Mouse (Mus musculus): ENCODE data around the gene Fat1.

Fat1 gene

DNA sequence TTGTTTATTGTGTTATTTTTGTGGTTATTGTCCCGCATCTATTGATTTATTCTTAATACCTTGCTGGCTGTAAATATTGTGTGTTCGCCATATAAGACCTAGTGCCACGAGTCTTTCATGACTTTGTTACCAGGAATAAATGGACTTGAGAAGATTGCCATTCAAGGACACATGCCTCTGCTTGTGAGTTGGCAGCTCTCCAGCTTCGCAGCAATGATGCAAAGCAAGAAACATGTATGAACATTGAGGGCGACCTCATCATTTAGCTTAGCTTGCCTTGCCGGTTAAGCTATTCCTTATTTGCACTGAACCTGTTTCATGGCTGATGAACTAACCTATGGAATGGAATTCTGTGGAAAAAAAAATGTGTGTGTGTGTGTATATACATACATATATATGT, 26.2 kb downstream of the Fat1 start:
- DNase-seq (ENCODE audit: extremely low read depth, low read depth) = no peak

DNA sequence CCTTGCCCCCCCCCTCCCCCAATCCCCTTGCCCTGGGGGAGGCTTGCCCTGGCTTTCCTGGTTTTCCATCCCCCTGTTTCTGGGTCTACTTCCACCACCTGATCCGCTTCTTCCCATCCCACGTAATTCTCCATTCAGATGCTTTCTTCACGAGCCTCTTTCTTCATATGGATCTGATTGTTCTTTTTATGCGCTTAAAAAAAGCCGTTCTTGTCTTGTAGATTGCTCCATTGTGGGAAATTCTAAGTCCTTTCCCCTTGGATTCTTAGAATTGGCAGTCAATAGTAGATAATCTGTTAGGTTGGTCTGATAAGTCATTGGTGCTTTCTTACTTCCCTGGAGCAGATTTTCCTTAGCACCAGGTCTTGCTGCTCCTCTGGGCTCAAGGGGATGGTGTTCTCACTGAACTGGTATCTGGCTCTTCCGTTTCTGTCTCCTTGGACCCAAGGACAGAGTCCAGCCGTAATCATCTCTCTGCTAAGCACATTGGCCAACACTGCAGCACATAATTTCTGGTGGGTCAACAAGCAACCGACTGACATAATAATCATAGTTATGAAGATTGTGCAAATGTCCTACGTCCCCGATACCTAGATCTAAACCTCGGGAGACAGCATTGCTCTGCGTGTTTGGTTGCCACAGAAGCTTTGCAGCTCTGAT, 27.5 kb downstream of the Fat1 start:
- no peak for DNase-seq (ENCODE audit: extremely low read depth, low read depth)

- DNase-seq (ENCODE audit: extremely low read depth, low read depth) = no peak
Measured at GRCm38 (mm10) chr8:44967521-44968039, 32.3 kb downstream of the Fat1 start.

DNA sequence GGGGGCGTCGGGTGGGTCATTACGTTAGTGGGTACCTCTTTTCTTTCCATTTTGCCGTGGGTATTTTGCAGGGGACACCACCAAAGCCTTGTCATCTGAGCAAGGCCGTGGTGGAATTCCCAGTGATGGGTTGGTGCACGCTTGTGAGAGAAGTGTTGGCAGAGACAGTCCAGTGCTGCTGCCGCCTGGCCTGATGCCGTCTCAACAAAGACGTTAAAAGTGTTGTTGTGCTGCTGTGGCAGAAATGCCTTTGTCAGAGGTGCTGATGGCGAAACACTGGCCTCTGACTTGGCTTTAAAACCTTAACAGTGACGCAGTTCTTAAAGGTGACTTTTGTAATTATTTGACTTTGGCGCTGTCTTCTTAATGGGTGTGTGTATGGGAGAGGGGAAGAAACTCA, 34.8 kb downstream of the Fat1 start:
- no peak for DNase-seq (ENCODE audit: extremely low read depth, low read depth)

DNA sequence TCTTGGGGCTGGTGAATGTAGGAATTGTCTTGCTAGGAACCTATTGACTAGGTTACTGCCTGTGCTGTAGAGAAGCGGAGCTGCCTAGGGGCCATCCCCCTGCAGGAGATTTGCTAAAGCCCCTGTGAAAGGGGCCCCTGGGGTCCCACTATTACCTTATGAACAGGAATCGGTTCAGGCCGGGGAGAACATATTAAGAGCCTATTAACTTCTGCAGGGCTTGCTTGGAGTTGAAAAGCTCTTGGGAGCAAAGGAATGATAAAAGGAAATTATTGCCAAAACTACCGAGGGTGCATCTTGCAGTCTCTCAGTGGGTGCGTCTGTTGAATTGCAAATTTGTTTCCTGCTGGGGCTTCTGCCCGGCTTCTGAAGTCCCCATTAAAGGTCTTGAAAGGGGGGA, 36.1 kb downstream of the Fat1 start:
- no peak for DNase-seq (ENCODE audit: extremely low read depth, low read depth)

- DNase-seq (ENCODE audit: extremely low read depth, low read depth) = no peak
Measured at GRCm38 (mm10) chr8:44971964-44972363, 36.7 kb downstream of the Fat1 start.

DNA sequence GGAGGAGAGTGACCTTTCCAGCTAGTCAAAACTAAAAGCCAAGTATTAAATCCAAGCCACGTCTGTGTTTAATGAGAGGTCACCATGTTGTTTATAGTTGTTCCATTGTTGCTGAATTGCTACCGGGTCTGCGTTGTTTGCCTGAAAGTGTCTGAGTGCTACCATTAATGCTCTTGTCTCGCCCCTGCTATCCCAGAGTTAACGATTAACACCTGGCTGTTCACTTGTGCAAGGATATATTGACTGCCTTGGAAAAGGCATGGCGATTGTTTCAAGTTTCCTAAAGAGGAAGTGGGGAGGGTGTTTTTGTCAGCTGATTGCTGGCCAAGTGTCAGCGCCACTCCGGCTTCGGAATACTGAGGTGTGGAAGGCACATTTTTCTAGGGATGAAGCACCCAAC, 39.9 kb downstream of the Fat1 start:
- no peak for DNase-seq (ENCODE audit: extremely low read depth, low read depth)

- DNase-seq (ENCODE audit: extremely low read depth, low read depth) = no peak
Measured at GRCm38 (mm10) chr8:44975654-44976053, 40.4 kb downstream of the Fat1 start.

GRCm38 (mm10) chr8:44978622-44979021, 43.4 kb downstream of the Fat1 start:
- no peak for DNase-seq (ENCODE audit: extremely low read depth, low read depth)

DNA sequence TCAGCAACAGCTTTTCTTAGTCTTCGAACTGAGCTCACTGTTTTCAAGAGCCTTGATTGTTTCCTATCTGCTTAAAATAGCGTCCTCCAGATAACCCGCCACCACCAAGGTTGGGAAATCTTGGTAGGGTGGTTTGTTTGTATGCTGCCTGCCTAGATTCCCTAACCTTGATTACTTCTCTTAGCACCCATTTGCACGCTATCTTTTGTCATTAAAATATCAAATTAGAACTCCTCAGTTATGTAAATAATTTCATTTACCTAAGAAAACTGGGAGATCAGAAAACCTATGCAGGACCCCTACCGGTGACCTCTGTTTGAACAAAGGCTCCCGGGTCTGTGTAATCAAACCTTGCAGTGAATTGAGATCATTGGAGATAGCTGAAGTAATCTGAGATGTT, 44.0 kb downstream of the Fat1 start:
- DNase-seq (ENCODE audit: extremely low read depth, low read depth) = no peak

GRCm38 (mm10) chr8:44980030-44980429, 44.8 kb downstream of the Fat1 start:
- no peak for DNase-seq (ENCODE audit: extremely low read depth, low read depth)

GRCm38 (mm10) chr8:44985326-44986288, 50.4 kb downstream of the Fat1 start:
- DNase-seq (ENCODE audit: extremely low read depth, low read depth) = no peak

- no peak for DNase-seq (ENCODE audit: extremely low read depth, low read depth)
Measured at GRCm38 (mm10) chr8:44991700-44992487, 56.6 kb downstream of the Fat1 start.

DNA sequence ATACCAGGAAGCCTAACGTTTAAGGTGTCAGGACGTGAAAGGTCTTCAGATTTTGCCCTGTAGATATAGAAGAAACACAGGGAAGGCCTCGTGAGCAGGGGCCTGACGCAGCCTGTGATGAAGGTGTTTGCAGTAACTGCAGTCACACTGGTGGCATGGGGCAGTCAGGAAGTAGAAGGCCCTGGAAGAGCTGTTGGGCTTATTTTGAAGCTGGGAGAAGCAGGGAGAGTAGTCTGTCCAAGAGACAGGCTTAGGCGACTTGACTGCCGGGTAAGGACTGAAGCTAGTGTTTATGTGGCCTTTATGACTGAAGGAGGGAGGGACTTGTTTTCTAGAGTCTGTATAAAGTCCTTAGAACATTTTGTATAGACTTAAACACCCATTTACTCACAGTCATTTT, 57.4 kb downstream of the Fat1 start:
- no peak for DNase-seq (ENCODE audit: extremely low read depth, low read depth)

GRCm38 (mm10) chr8:44993376-44993775, 58.1 kb downstream of the Fat1 start:
- DNase-seq (ENCODE audit: extremely low read depth, low read depth) = no peak

DNA sequence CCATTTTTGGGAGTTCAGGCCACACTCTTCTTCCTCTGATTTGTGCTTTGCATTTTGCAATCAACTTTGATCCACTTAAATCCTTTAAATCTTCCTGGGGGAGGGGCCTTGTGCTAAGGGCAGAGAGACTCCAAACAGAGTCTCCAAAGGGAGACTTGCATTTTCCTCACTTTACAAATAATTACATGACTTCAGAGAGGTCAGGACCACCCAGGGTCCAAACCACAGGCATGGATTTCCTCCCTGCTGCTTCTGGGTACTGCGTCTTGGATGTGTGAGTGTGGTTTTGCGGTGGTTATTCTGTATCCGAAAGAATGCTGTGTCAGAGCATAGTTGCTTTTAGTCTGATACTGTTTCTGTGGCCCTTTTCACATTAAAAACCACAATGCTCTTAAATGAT, 61.2 kb downstream of the Fat1 start:
- DNase-seq (ENCODE audit: extremely low read depth, low read depth) = no peak

DNA sequence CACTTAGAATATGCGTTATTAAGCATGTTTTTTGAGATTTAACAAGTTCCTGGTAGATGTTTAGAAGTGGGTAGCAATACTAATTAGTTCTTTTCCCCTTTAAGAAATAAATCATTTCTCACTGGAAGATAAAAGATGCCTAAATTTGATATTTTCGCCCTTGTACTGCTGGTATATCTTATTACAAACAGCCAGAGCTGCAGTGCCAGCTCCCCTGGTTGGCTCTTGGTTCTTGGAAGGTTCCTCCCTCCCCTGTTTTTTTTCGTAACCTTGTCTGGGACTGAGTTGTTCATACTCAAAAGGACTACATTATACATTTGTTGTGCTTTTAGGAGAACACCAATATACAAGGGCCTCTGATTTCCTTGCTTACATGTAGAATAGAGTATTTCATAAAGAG, 62.1 kb downstream of the Fat1 start:
- DNase-seq (ENCODE audit: extremely low read depth, low read depth) = no peak

GRCm38 (mm10) chr8:44997829-44998228, 62.6 kb downstream of the Fat1 start:
- DNase-seq (ENCODE audit: extremely low read depth, low read depth) = no peak

- DNase-seq (ENCODE audit: extremely low read depth, low read depth) = no peak
Measured at GRCm38 (mm10) chr8:44998275-44998674, 63.0 kb downstream of the Fat1 start.

DNA sequence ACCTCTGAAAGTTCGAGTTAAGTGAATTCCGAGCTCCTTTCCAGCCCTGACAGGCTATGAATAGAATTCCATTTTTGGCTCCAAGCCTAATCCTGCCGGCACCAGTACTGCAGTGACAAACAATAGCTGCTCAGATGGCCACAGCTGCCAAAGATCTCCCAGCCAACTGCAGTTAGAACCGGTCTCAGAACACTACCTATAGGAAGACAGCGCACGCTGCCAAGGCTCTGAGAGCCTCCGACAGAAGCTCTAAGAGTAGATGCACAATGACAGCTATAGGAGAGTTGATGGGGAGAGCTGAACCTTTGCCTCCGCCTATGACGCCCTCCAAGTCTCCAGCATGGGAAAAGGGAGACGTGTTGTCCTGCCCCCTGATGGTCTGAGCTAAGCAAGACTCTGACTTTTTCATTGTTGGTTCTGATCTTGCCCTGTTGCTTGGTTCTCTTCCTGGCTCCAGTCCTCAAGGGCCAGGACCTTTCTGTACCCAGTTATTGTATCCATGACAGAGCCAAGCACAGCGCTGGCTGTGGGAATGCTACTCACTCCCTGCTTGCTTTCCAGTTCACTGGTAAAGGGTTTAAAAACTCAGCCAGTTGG, 63.5 kb downstream of the Fat1 start:
- no peak for DNase-seq (ENCODE audit: extremely low read depth, low read depth)

GRCm38 (mm10) chr8:45001577-45002197, 66.4 kb downstream of the Fat1 start:
- no peak for DNase-seq (ENCODE audit: extremely low read depth, low read depth)

All from MEL-GATA-1-ER (cell line).